Mouse (Mus musculus) common myeloid progenitor, adult 5-6 weeks (primary cell): ENCODE measurements around the gene Tfdp2. TPM values are rescaled to one million over a fixed set of nuclear protein-coding genes. Genes with fewer than 3 reads are reported as not detected.

Source experiments
- ATAC-seq: replicated peaks from 2 replicates; pipeline ENCODE4 v1.8.0; 2016; ENCODE audit warnings: low read depth, mild to moderate bottlenecking, moderate TSS enrichment, inconsistent platforms; ENCODE audit not compliant: poor library complexity, severe bottlenecking
- total RNA-seq: library from RNA; stranded (forward); fragments of 200-1000, 187-1606 nt; gene quantifications from 2 replicates; pipeline ENCODE4 v1.2.3, GENCODE M21; 2017

The Tfdp2 gene
- total RNA-seq, 1 experiment from 2014 or later: 62.2 TPM

DNA sequence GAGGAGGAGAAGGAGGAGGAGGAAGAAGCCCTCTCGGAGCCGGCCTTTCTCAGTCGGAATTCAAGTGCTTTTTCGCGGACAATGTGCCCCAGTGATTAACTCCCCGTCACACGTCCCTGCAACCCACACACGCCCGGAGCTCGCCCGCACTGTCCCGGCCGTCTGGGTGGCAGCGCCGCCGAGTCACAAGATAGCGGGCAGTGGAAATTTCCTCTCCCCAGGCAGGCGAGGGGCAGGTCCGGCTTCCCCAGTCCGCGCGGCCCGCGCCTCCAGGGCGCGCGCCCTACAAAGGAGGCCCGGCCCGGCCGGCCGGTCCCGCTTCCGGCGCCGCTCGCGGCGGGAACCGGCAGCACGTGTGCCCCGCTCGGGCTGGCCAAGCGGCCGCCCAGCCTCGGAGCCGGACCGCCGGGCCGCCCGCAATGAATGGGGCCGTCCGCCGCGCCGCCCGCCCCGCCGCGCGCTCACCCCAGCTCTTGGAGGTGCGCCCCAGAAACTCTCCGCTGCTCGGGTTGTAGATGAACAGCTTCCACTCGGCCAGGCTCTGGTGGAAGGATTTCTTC, 167.6 kb downstream of the Tfdp2 start:
- ATAC-seq: peak; percentile 49

DNA sequence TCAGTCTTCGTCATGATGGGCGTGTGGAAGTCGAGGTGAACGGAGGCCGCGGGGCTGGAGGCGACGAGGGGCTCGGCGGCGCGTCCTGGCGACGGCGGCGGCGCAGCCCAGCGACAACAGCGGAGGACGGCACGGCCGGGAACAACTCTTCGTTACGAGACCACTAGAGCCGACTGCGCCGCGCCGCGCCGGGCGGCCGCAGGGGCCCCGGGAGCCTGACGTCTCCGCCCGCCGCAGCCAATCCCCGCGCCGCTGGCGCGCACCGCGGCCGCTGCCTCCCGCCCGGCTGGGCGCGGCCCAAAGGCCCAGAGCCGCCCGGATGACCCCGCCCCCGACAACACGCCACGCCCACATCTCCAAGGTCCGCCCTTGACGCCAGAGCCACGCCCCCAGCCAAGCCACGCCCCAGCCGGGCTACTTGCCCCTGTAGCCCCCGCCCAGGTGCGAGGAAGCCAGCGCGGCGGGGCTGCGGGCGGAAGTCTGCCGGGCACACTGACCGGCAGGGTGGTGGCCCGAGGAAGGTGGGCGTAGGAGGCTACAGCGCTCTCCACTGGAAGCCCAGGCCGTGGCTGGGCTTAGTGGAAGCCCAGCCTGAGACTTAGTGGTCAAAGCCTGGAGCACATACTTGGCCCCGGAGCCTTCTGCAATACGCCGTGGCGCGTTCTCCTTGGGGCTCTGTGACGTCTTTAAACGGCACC, 168.2 kb downstream of the Tfdp2 start, which contains the start of gene Atp1b3:
TSS of gene Atp1b3 (minus strand) at position 302 of the 698 bp plus-strand sequence.
- ATAC-seq: peak; percentile 86

DNA sequence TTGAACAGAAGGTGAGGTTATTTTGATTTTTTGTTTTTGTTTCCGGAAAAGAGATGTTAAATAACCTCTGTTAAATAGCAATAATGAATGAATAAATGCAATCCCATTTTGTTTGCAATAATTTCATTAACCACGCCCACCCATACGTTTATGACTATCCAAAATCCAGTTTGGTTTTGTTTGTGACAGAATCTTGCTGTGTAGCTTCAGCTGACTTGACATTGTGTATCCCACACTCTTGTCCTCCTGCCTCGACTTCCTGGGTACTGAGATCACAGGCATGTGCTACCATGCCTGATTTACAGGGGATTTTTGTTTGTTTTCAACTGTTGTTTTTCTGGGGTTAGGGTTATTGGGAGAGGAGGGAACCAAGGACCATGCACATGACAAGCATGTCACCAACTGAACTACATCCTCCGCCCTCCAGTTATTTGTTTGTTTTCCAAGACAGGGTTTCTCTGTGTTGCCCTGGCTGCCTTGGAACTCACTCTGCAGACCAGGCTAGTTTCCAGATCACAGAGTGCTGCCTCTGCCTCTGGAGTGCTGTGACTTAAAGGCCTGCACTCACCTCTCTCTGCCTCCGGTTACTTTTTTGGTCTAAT, 169.3 kb downstream of the Tfdp2 start:
- ATAC-seq: no peak

DNA sequence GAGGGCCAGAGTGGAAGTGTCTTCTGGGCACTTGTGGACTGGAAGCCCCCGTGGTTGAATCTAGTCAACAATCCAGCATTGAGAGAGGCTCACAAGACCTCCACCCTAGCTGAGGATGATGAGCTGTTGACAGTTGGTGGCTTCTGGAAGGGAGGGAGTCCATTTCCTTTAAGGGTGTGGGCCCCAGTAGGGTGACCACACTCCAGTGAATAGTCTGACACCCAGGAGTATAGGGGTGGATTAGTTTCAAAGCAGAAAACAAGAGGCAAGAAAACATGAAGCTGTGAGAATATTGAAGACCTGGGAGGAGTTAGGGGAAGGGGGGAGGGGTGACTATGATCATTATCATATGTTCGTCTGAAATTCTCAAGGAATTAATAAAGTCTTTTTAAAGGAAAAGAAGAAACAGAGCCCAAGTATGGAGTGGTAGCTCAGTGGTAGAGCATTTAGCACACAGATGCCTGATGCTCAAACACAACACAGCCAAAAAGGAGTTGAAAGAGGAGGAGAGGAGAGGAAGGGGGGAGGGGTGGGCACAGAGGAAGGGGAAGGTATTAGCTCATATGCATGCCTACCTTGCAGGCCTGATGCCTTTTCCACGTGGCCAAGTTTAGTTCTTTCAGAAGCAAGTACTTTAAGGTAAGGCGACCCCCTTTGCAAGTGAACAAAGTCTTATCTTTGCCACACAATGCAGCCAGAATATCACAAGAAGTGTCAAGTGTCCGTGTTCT, 173.7 kb downstream of the Tfdp2 start:
- peak; percentile 75 for ATAC-seq

DNA sequence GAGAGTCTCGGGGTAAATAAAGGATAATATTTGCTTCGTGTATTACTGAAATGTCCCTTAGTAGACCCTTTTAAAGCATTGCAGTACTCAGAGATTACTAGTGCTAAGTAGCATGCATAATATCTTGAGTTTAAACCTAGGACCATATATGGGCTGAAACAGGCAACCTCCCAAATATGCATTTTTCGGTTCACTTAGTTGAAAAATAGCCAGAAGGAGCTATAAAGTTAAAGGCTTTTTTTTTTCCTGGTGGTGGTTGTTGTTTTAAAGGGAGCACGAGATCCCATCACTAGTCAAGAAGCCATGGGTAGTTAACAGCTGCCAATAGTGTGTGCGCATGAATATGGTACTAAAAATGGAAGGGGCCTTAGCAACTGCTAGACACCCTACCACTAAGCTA, 175.0 kb downstream of the Tfdp2 start:
- no peak for ATAC-seq

Other genes starting within 250 kb of the Tfdp2 start
- gene Xrn1, start 241.5 kb upstream of the Tfdp2 start, total RNA-seq: 37.0 and 42.8 TPM in 2 replicates
- 0.91 and 1.9 TPM in 2 replicates for gene Gk5, start 76.9 kb upstream of the Tfdp2 start, total RNA-seq
- 146 and 155 TPM in 2 replicates for gene Atp1b3, start 168.2 kb downstream of the Tfdp2 start, total RNA-seq